Mouse (Mus musculus): ENCODE measurements around the gene 2210010C04Rik. TPM values are rescaled to one million over a fixed set of nuclear protein-coding genes. Genes with fewer than 3 reads are reported as not detected.

2210010C04Rik gene
- total and polyA plus RNA-seq, 3 experiments: not detected

DNA sequence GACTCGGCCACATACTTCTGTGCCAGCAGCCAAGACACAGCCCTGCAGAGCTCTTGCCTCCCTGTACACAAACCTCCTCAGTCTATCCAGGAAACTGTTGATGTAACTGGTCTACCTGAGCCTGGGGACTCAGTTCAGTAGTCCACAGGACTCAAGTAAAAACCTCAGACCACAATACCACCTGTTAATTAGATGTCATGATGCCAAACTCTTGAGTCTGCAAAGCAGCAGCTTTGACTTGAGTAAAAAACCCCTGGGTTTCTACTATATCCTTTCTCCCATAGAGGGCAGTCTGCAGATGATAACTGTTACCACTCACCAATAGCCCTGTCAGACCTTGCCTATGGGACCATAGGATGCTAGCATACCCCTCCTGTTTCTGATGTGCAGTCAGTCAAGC is 12.7 kb upstream of the 2210010C04Rik start:
- DNase-seq (ENCODE audit: low spot score): no peak
- ATAC-seq (ENCODE audit: extremely low read depth, insufficient number of reproducible peaks, low FRiP score, poor library complexity, severe bottlenecking): no peak
- TF ChIP-seq POLR2AphosphoS5 (IDR thresholded peaks at IDR 0.05; ENCODE audit: insufficient replicate concordance, low read depth, low read length) (no peak), TAL1 (conservative IDR thresholded peaks at IDR 0.05; ENCODE audit: low read depth, low read length) (no peak), CTCF (IDR thresholded peaks at IDR 0.05; ENCODE audit: low read depth, low read length) (no peak), GATA2 (IDR thresholded peaks at IDR 0.05; ENCODE audit: borderline replicate concordance, low read depth, low read length) (no peak), GATA1 (IDR thresholded peaks at IDR 0.05; ENCODE audit: borderline replicate concordance, low read length) (no peak)
- Histone ChIP-seq H3K4me3 (ENCODE audit: low read depth, low read length) (no peak overlapping the region), H3K4me1 (ENCODE audit: insufficient read depth, low read depth, low read length) (no peaks in the 10 kb centered on the region), H3K9me3 (replicated peaks) (no peaks in the 10 kb centered on the region), H3K27me3 (ENCODE audit: insufficient read depth, low read length) (0 out of 2 replicates have a peak, but pooled peaks cover 2% of the 10 kb centered on the region), H3K36me3 (replicated peaks) (no peaks in the 10 kb centered on the region)

- Histone ChIP-seq H3K27me3 (ENCODE audit: insufficient read depth, low read length) (0 out of 2 replicates have a peak, but pooled peaks cover 2% of the 10 kb centered on the region), H3K36me3 (replicated peaks) (no peaks in the 10 kb centered on the region), H3K9me3 (replicated peaks) (no peaks in the 10 kb centered on the region), H3K4me1 (ENCODE audit: insufficient read depth, low read depth, low read length) (no peaks in the 10 kb centered on the region), H3K4me3 (ENCODE audit: low read depth, low read length) (no peak overlapping the region)
- TF ChIP-seq TAL1 (conservative IDR thresholded peaks at IDR 0.05; ENCODE audit: low read depth, low read length): no peak
- TF ChIP-seq GATA2 (IDR thresholded peaks at IDR 0.05; ENCODE audit: borderline replicate concordance, low read depth, low read length): no peak
- TF ChIP-seq POLR2AphosphoS5 (IDR thresholded peaks at IDR 0.05; ENCODE audit: insufficient replicate concordance, low read depth, low read length): no peak
- TF ChIP-seq GATA1 (IDR thresholded peaks at IDR 0.05; ENCODE audit: borderline replicate concordance, low read length): no peak
- no peak for TF ChIP-seq CTCF (IDR thresholded peaks at IDR 0.05; ENCODE audit: low read depth, low read length)
- ATAC-seq (ENCODE audit: extremely low read depth, insufficient number of reproducible peaks, low FRiP score, poor library complexity, severe bottlenecking): no peak
- no peak for DNase-seq (ENCODE audit: low spot score)
Observed at GRCm38 (mm10) chr6:41047202-41047601, 11.9 kb upstream of the 2210010C04Rik start.

GRCm38 (mm10) chr6:41046553-41046952 is 11.2 kb upstream of the 2210010C04Rik start:
- ATAC-seq (ENCODE audit: extremely low read depth, insufficient number of reproducible peaks, low FRiP score, poor library complexity, severe bottlenecking): no peak
- peak; percentile 51 for TF ChIP-seq CTCF (IDR thresholded peaks at IDR 0.05; ENCODE audit: low read depth, low read length)
- TF ChIP-seq GATA2 (IDR thresholded peaks at IDR 0.05; ENCODE audit: borderline replicate concordance, low read depth, low read length): no peak
- DNase-seq (ENCODE audit: low spot score): no peak
- Histone ChIP-seq H3K4me3 (ENCODE audit: low read depth, low read length) (no peak overlapping the region), H3K4me1 (ENCODE audit: insufficient read depth, low read depth, low read length) (no peaks in the 10 kb centered on the region), H3K27me3 (ENCODE audit: insufficient read depth, low read length) (0 out of 2 replicates have a peak, but pooled peaks cover 2% of the 10 kb centered on the region), H3K36me3 (replicated peaks) (no peaks in the 10 kb centered on the region), H3K9me3 (replicated peaks) (no peaks in the 10 kb centered on the region)

DNA sequence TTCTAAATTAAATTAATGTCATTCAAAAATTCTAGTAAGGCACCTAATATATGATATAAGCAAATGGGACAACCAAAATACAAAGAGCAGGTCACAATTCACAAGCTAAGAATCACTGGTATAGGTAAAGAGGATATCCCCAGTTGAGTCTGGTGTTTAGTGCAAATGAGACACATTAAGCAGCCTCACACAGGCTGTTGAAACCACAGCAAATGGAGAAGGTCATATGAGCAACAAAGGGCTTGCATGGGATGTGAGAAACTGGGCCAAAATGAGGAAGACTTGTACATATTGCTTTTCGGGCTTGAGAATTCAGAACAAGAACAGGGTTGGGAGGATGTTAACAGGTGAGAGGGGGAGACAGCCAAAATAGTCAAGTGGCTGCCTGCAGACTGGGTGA is 9.4 kb upstream of the 2210010C04Rik start:
- no peak for DNase-seq (ENCODE audit: low spot score)
- H3K4me3 ChIP-seq (ENCODE audit: low read depth, low read length): no peak overlapping the region
- H3K9me3 ChIP-seq (replicated peaks): no peaks in the 10 kb centered on the region
- ATAC-seq (ENCODE audit: extremely low read depth, insufficient number of reproducible peaks, low FRiP score, poor library complexity, severe bottlenecking): no peak
- no peaks in the 10 kb centered on the region for H3K4me1 ChIP-seq (ENCODE audit: insufficient read depth, low read depth, low read length)
- H3K36me3 ChIP-seq (replicated peaks): no peaks in the 10 kb centered on the region
- no peak for TF ChIP-seq GATA1 (IDR thresholded peaks at IDR 0.05; ENCODE audit: borderline replicate concordance, low read length)
- no peak for TF ChIP-seq CTCF (IDR thresholded peaks at IDR 0.05; ENCODE audit: low read depth, low read length)
- no peak for TF ChIP-seq GATA2 (IDR thresholded peaks at IDR 0.05; ENCODE audit: borderline replicate concordance, low read depth, low read length)
- no peak for TF ChIP-seq POLR2AphosphoS5 (IDR thresholded peaks at IDR 0.05; ENCODE audit: insufficient replicate concordance, low read depth, low read length)
- TF ChIP-seq TAL1 (conservative IDR thresholded peaks at IDR 0.05; ENCODE audit: low read depth, low read length): no peak
- H3K27me3 ChIP-seq (ENCODE audit: insufficient read depth, low read length): 0 out of 2 replicates have a peak, but pooled peaks cover 2% of the 10 kb centered on the region

DNA sequence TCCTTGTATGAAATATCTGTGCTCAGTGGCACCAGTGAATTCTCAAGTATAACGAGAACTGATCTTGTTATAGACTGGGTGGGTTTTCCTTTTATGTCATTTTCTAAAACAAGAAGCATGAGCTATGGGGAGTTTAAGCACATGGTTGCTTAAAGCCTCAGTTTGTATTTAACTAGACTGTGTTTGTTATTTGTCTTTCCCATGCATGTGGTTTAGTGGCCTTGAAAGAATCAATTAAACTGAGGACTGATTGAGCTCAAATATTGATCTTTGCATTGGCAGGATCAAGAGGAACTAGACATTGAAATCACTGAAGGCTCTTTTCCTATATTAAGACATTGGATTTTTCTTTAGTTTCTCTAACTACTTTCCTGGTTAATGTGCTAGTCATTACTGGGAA is 9.0 kb upstream of the 2210010C04Rik start:
- TF ChIP-seq GATA2 (IDR thresholded peaks at IDR 0.05; ENCODE audit: borderline replicate concordance, low read depth, low read length): no peak
- no peak for TF ChIP-seq CTCF (IDR thresholded peaks at IDR 0.05; ENCODE audit: low read depth, low read length)
- TF ChIP-seq GATA1 (IDR thresholded peaks at IDR 0.05; ENCODE audit: borderline replicate concordance, low read length): no peak
- TF ChIP-seq TAL1 (conservative IDR thresholded peaks at IDR 0.05; ENCODE audit: low read depth, low read length): no peak
- no peak for TF ChIP-seq POLR2AphosphoS5 (IDR thresholded peaks at IDR 0.05; ENCODE audit: insufficient replicate concordance, low read depth, low read length)
- Histone ChIP-seq H3K4me1 (ENCODE audit: insufficient read depth, low read depth, low read length) (no peaks in the 10 kb centered on the region), H3K27me3 (ENCODE audit: insufficient read depth, low read length) (0 out of 2 replicates have a peak, but pooled peaks cover 2% of the 10 kb centered on the region), H3K36me3 (replicated peaks) (no peaks in the 10 kb centered on the region), H3K9me3 (replicated peaks) (no peaks in the 10 kb centered on the region), H3K4me3 (ENCODE audit: low read depth, low read length) (no peak overlapping the region)
- ATAC-seq (ENCODE audit: extremely low read depth, insufficient number of reproducible peaks, low FRiP score, poor library complexity, severe bottlenecking) (no peak), DNase-seq (ENCODE audit: low spot score) (no peak)

GRCm38 (mm10) chr6:41032802-41033201 is 2.5 kb downstream of the 2210010C04Rik start:
- Histone ChIP-seq H3K4me3 (ENCODE audit: low read depth, low read length) (no peak overlapping the region), H3K4me1 (ENCODE audit: insufficient read depth, low read depth, low read length) (no peaks in the 10 kb centered on the region), H3K9me3 (replicated peaks) (no peaks in the 10 kb centered on the region), H3K27me3 (ENCODE audit: insufficient read depth, low read length) (no peaks in the 10 kb centered on the region), H3K36me3 (replicated peaks) (no peaks in the 10 kb centered on the region)
- TF ChIP-seq TAL1 (conservative IDR thresholded peaks at IDR 0.05; ENCODE audit: low read depth, low read length) (no peak), GATA1 (IDR thresholded peaks at IDR 0.05; ENCODE audit: borderline replicate concordance, low read length) (no peak), CTCF (IDR thresholded peaks at IDR 0.05; ENCODE audit: low read depth, low read length) (no peak), GATA2 (IDR thresholded peaks at IDR 0.05; ENCODE audit: borderline replicate concordance, low read depth, low read length) (no peak), POLR2AphosphoS5 (IDR thresholded peaks at IDR 0.05; ENCODE audit: insufficient replicate concordance, low read depth, low read length) (no peak)
- DNase-seq (ENCODE audit: low spot score): no peak
- ATAC-seq (ENCODE audit: extremely low read depth, insufficient number of reproducible peaks, low FRiP score, poor library complexity, severe bottlenecking): no peak
